Mouse (Mus musculus) testis, adult 2 months (tissue): Measurements from ENCODE around the gene Foxj3.

Experiments
- CTCF ChIP-seq: fragments of 200-500 bp; IDR thresholded peaks from 2 replicates; pipeline ENCODE4 v1.5.1; 2012; ENCODE audit warnings: low read depth, mild to moderate bottlenecking, inconsistent platforms, low read length, moderate library complexity; ENCODE audit not compliant: control insufficient read depth, insufficient read depth, insufficient replicate concordance
- POLR2A ChIP-seq: fragments of 200-500 bp; IDR thresholded peaks from 2 replicates; pipeline ENCODE4 v1.6.1; 2012; ENCODE audit warnings: low read depth, mild to moderate bottlenecking, inconsistent platforms, low read length, moderate library complexity; ENCODE audit not compliant: control insufficient read depth

DNA sequence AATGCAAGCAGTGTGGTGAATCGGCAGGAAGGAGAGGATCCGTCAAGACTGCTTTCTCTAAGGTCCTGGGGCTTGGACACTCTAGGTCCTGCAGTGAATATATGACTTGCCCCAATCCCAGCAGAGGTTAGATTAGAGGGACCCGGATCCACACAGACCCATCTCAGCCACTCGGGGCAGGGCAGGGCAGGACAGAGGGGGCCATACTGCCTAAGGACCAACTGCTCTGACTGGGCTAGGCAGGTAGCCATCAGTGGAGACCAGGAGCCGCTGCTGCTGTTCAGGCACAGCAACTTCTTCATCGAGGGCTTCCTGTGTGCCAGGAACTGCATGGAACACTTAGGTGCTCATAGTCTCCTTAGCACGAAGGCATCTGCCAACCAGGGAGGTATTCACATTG lies 99.9 kb downstream of the Foxj3 start:
- TF ChIP-seq CTCF (no peak), POLR2A (no peak)
